Mouse (Mus musculus) forebrain, embryonic 16.5 days (tissue): ENCODE measurements around the gene Macrod2. TPM values are rescaled to one million over a fixed set of nuclear protein-coding genes. Genes with fewer than 3 reads are reported as not detected.

Source experiments
- ATAC-seq: fragments of 200-750 bp; cut with Nextera tagmentation; 2 replicates; pipeline ENCODE4 v1.8.0; 2017; ENCODE audit warnings: mild to moderate bottlenecking, moderate library complexity
- H3K27ac ChIP-seq: fragments of 300-500 bp; sonication (generic); 2 replicates; pipeline ENCODE4 v1.5.1; 2014; ENCODE audit warnings: low read length, control low read depth
- H3K27me3 ChIP-seq: fragments of 300-500 bp; sonication (generic); replicated peaks from 2 replicates; pipeline ENCODE4 v1.6.1; 2014; ENCODE audit warnings: low read length; ENCODE audit not compliant: control insufficient read depth, insufficient read depth
- H3K36me3 ChIP-seq: fragments of 300-500 bp; sonication (generic); 2 replicates; pipeline ENCODE4 v1.6.1; 2014; ENCODE audit not compliant: control insufficient read depth, insufficient read depth
- H3K4me1 ChIP-seq: fragments of 300-500 bp; sonication (generic); replicated peaks from 2 replicates; pipeline ENCODE4 v1.6.1; 2014; ENCODE audit warnings: low read length; ENCODE audit not compliant: control insufficient read depth, insufficient read depth
- H3K4me2 ChIP-seq: fragments of 300-500 bp; sonication (generic); 2 replicates; pipeline ENCODE4 v1.6.1; 2014; ENCODE audit warnings: mild to moderate bottlenecking, low read length, control low read depth
- H3K4me3 ChIP-seq: fragments of 300-500 bp; sonication (generic); replicated peaks from 2 replicates; pipeline ENCODE4 v1.5.1; 2014; ENCODE audit warnings: mild to moderate bottlenecking, low read length, control low read depth
- H3K9ac ChIP-seq: fragments of 300-500 bp; sonication (generic); replicated peaks from 2 replicates; pipeline ENCODE4 v1.6.1; 2014; ENCODE audit warnings: low read depth, low read length, control low read depth
- H3K9me3 ChIP-seq: fragments of 300-500 bp; sonication (generic); 2 replicates; pipeline ENCODE4 v1.6.1; 2016; ENCODE audit warnings: low read length; ENCODE audit not compliant: control insufficient read depth
- WGBS: fragments of 180-500 bp; shearing (Covaris S2); extraction: QIAGEN DNeasy Blood & Tissue Kit; methylation state at CpG from one replicate; pipeline ENCODE4 v1.1.7; 2014; 5-methylcytosine and 5-hydroxymethylcytosine counted together
- polyA plus RNA-seq: library from polyadenylated mRNA; unstranded; fragments of >200 nt; fragmentation: Nextera tagmentation; extraction: Ambion mirVana; gene quantifications from 2 replicates; pipeline ENCODE4 v1.2.1, GENCODE M21; 2015

Gene Macrod2
- polyA plus RNA-seq, 1 experiment from 2014 or later: 108 TPM

DNA sequence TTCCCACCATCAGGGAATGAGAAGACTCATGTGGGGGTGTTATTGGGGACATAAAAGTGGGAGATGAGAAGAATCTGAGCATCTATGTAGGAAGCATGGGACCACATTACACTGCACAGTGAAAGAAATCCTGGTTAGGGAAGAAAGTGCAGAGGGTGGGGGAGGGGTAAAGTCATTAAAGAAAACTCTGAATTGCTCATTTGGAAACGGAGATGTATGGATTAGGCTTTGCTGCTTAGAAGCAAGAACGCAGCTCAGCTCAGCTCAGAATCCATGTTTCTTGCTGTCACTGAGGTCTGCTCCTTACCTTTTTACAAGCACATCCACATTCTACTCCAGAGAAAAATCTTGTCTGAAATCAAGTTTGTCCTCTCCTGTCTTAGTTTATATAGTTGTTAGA is 444.3 kb downstream of the Macrod2 start:
- Histone ChIP-seq H3K36me3 (no peaks in the 10 kb centered on the region), H3K4me2 (peak overlapping the region; percentile 21; the same call in 1 of the 2 replicates), H3K4me3 (no peak overlapping the region), H3K27me3 (no peaks in the 10 kb centered on the region), H3K9me3 (no peaks in the 10 kb centered on the region), H3K9ac (no peak overlapping the region), H3K4me1 (peaks cover 11% of the 10 kb centered on the region), H3K27ac (no peak overlapping the region)
- peak; percentile 19; the same call in 1 of the 2 replicates for ATAC-seq
- WGBS: 2% methylated on average over 2 of the region's 2 CpGs

DNA sequence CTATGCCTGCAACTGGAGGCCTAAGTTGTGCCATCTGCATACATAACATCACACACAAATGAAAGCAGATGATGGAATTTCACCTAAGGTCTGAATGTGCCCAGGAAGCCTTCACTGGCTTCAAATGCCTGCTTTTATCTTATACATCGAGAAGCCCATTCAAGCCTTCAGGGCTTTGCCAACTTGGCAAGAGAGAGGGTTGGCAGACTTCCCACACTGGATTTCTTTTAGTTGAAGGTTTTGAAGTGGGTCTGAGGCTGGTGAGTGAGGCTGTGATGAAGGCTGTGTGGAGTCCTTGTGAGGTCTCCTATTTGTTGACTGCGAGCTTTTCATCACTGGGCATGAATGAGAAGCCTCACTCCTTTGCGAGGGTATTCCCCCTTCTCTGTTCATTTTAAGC is 444.8 kb downstream of the Macrod2 start:
- no peak overlapping the region for H3K4me3 ChIP-seq
- no peaks in the 10 kb centered on the region for H3K27me3 ChIP-seq
- 12% methylated on average over 3 of the region's 3 CpGs for WGBS
- no peak overlapping the region for H3K9ac ChIP-seq
- no peaks in the 10 kb centered on the region for H3K9me3 ChIP-seq
- peaks cover 11% of the 10 kb centered on the region for H3K4me1 ChIP-seq
- H3K36me3 ChIP-seq: no peaks in the 10 kb centered on the region
- ATAC-seq: peak; percentile 93
- H3K4me2 ChIP-seq: peak overlapping the region; percentile 21
- no peak overlapping the region for H3K27ac ChIP-seq

DNA sequence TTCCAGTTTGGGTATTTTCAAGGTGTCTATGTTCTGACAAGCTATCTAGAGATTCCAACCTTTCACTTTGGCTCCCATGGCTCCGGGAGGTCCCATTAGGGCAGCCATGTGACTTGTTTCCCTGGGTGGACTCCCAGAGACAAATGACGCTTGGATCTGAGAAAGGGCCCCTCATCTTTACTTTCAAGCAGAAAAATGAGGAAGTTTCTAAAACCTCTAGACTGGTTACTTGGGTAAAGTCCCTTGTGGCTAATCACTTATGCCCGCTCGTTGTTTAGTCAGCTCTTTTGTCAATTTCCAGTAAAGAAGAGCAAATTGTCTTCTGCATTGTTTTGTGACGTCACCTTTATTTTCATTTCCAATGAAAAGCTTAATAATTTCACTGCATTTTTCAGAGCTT is 448.9 kb downstream of the Macrod2 start:
- H3K9me3 ChIP-seq: no peaks in the 10 kb centered on the region
- no peaks in the 10 kb centered on the region for H3K27me3 ChIP-seq
- H3K27ac ChIP-seq: no peak overlapping the region
- no peak overlapping the region for H3K4me3 ChIP-seq
- 74% methylated on average over 5 of the region's 5 CpGs for WGBS
- H3K4me2 ChIP-seq: no peak overlapping the region
- no peak for ATAC-seq
- H3K36me3 ChIP-seq: no peaks in the 10 kb centered on the region
- no peak overlapping the region for H3K9ac ChIP-seq
- peaks cover 11% of the 10 kb centered on the region for H3K4me1 ChIP-seq

DNA sequence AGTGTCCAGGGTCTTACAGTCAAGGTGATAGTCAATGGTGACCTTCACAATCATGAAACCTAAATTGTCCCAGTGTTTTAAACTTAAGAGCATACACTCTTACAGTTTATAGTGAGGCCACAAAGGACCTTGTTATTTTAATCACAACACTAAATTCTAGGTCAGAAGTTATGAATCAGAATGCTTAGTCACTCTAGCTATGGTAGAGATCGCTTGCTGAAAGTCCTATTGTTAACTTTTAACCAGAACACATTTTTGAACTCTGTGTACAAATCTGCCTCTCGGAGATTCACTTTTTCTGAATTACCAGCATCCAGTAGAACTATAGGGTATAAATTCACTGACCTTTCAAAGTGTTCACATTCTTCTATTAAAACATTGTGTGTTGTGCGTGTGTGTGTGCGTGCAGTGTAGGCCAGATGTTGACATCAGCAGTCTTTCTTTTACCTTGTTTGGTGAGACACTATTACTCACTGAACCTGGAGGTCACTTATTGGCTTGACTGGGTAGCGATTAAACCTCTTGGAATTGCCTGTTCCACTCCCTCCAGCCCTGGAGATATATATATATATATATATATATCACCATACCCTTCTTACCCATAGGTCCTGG is 452.8 kb downstream of the Macrod2 start:
- ATAC-seq: no peak
- no peak overlapping the region for H3K9ac ChIP-seq
- no peak overlapping the region for H3K4me2 ChIP-seq
- no peaks in the 10 kb centered on the region for H3K27me3 ChIP-seq
- H3K4me3 ChIP-seq: no peak overlapping the region
- H3K36me3 ChIP-seq: no peaks in the 10 kb centered on the region
- no peaks in the 10 kb centered on the region for H3K4me1 ChIP-seq
- 96% methylated on average over 5 of the region's 5 CpGs for WGBS
- H3K27ac ChIP-seq: no peak overlapping the region
- H3K9me3 ChIP-seq: no peaks in the 10 kb centered on the region

DNA sequence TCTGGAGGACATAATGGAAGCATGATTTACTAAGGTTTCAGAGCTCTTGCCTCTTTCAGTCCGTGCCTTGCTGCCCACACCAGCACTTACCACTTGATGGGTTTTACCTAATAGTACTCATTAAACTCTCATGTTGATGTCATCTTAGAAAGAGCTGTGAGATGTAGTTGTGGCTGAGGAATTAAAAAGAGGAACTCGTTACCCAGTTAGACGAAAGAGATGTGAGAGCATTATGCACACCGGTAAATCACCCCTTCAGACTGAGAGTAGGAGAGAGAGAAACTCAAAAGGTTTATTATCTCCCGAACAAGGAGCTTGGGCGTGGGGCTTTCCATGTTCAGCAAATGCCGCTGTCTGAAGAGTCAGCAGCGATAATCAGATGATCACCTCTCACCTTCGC is 458.4 kb downstream of the Macrod2 start:
- Histone ChIP-seq H3K27me3 (no peaks in the 10 kb centered on the region), H3K4me2 (no peak overlapping the region), H3K9me3 (no peaks in the 10 kb centered on the region), H3K36me3 (no peaks in the 10 kb centered on the region), H3K27ac (no peak overlapping the region), H3K4me1 (no peaks in the 10 kb centered on the region), H3K4me3 (no peak overlapping the region), H3K9ac (no peak overlapping the region)
- WGBS: 50% methylated on average over 9 of the region's 9 CpGs
- ATAC-seq: no peak

DNA sequence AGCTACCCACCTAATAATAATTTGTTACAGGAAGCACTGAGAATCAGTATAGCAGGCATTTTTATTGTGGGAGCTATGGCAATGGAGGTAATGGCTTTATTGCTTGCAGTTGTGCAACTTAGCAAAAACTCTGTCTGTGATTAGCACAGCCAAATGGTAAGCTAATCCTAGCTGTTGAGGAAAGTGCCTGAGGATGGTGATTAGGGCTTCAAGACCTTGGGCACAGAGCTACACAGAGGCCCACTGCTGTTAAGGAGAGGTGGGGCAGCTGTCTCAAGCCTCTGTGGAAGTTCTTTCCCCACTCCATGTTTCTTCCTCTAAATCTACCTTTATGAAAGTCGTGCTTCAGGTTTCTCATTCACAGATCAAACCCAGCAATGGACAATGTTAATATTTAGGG is 466.2 kb downstream of the Macrod2 start:
- H3K4me3 ChIP-seq: no peak overlapping the region
- no peak for ATAC-seq

DNA sequence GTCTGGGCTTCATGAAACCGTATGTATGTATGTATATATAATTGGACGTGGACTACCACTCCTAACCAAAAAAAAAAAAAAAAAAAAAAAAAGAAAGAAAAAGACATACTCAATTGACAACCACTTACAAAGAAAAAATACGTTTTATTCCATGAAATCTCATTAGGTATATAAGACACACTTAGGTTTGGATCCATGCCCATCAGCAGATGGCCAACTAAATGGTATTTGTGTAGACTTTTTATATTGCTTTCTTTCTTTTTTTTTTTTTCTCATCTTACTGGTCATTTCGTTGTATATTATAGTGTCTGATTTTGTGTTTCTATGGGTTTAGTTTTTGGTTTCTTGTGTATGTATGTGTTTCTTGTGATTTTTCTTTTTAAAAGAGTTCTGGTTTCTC is 467.6 kb downstream of the Macrod2 start:
- Histone ChIP-seq H3K27ac (no peak overlapping the region), H3K4me3 (no peak overlapping the region), H3K36me3 (no peaks in the 10 kb centered on the region), H3K4me1 (no peaks in the 10 kb centered on the region), H3K27me3 (no peaks in the 10 kb centered on the region), H3K9ac (no peak overlapping the region), H3K4me2 (no peak overlapping the region), H3K9me3 (no peaks in the 10 kb centered on the region)
- ATAC-seq: no peak
- WGBS: 61% methylated on average over 4 of the region's 4 CpGs

More for the DNA sequence above, 466.2 kb downstream of the Macrod2 start:
- WGBS: 90% methylated on average over 1 of the region's 1 CpGs
- Histone ChIP-seq H3K27ac (no peak overlapping the region), H3K27me3 (no peaks in the 10 kb centered on the region), H3K9me3 (no peaks in the 10 kb centered on the region), H3K9ac (no peak overlapping the region), H3K4me2 (no peak overlapping the region), H3K36me3 (no peaks in the 10 kb centered on the region), H3K4me1 (no peaks in the 10 kb centered on the region)

DNA sequence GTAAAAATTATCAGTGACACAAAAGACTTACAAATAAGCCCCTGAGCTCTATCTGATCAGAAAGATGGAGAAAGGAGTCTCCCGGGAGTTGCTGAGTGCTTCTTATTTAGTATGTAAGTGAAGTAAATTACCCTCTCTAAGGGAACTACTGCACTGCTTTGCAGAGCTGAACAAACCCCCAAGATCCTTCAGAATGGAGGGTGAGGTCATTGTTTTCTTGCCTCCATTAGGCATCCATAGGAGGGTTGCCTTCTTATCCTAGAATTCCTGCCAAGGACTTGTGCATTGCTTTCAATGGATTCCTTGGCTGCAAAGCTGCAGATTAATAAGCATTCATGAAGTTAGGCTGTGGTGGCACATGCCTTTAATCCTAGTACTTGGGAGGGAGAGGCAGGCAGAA is 470.5 kb downstream of the Macrod2 start:
- H3K4me2 ChIP-seq: no peak overlapping the region
- H3K27ac ChIP-seq: no peak overlapping the region
- no peaks in the 10 kb centered on the region for H3K9me3 ChIP-seq
- no peak overlapping the region for H3K9ac ChIP-seq
- WGBS: 57% methylated on average over 1 of the region's 1 CpGs
- ATAC-seq: peak; percentile 63
- H3K36me3 ChIP-seq: no peaks in the 10 kb centered on the region
- H3K4me3 ChIP-seq: no peak overlapping the region
- no peaks in the 10 kb centered on the region for H3K4me1 ChIP-seq
- no peaks in the 10 kb centered on the region for H3K27me3 ChIP-seq

DNA sequence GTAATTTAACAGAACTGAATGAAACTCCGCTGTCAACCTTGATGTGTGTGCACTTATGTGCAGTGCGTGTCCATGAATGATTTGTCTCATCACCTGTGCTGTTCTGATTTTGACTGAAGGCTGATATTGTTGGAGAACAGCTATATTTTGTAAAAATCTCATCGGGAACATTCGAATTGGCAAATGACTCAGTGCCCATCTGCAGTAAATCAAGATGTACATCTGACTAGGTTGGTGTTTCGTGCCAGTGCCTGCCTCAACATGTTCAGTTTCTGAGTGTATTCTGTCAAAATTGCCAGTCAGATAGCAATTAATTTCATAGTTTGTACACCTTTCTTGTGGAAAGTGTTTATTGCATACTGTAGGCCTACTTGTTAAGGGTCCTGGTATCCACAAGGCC is 472.0 kb downstream of the Macrod2 start:
- Histone ChIP-seq H3K27me3 (no peaks in the 10 kb centered on the region), H3K9ac (no peak overlapping the region), H3K4me3 (no peak overlapping the region), H3K4me2 (no peak overlapping the region), H3K9me3 (no peaks in the 10 kb centered on the region), H3K36me3 (no peaks in the 10 kb centered on the region), H3K4me1 (no peaks in the 10 kb centered on the region), H3K27ac (no peak overlapping the region)
- WGBS: 71% methylated on average over 5 of the region's 5 CpGs
- peak; percentile 40; the same call in 1 of the 2 replicates for ATAC-seq

DNA sequence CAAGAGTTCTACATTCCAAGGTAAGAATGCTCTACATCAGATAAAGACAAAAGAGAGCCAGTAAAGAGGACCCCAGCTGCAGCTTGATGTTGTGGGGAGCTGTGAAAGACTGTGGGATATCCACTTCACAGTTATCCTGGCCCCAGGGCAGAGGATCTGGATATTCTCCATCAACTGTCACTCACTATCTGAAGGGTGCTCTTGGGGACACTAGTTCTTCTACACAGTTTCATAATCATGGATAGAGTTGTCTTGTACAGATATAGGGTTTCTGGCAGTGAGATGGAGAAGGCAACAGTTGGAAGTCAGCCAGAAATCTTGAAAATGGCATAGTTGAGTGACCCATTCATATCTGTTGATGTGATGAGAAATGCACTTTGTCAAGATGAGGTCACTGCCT is 490.1 kb downstream of the Macrod2 start:
- Histone ChIP-seq H3K4me2 (no peak overlapping the region), H3K27ac (no peak overlapping the region), H3K4me1 (no peaks in the 10 kb centered on the region), H3K9me3 (no peaks in the 10 kb centered on the region), H3K4me3 (no peak overlapping the region), H3K36me3 (no peaks in the 10 kb centered on the region), H3K27me3 (no peaks in the 10 kb centered on the region), H3K9ac (no peak overlapping the region)
- no peak for ATAC-seq
